ENCODE assay signal across 14 mouse cellular contexts in the genomic region with DNA sequence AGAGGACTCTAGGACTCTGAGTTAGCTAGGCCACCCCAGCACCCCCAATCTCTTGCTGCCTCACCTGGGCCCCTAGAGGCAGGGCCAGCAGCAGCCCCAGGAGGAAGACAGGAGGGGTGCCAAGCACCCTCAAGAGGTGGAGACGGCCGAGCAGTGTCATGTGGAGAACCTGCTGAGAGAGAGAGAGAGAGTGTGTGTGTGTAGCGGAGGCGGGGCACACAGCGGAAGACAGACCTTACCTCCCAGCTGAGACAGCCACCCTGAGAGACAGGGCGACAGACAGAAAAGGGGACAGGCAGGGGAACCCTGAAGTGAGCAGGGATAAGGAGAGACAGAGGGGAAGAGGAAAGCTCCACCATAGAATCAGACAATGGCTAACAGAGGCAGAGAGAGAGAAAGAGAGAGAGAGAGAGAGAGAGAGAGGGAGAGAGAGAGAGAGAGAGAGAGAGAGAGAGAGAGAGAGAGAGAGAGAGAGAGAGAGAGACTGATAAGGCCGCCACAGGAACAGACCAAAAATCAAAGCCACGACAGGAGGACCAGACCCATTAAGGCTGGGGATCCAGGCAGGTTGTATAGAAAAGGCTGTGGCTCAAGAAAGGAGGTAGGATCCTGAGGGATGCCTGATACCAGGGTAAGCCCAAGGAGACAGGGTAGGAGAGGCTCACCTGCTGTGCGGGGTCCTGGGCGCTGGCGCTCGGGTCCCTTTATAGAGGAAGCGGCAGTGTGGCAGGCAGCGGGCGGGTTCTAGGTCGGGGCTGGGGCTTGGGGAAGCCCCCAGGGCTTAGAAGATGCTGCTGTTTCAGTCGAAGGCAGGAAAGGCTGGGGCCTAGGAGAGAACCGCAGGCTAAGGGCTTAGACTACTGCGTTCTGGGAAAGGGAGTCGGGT. TPM values are rescaled to one million over a fixed set of nuclear protein-coding genes. Genes with fewer than 3 reads are reported as not detected.
A peak's percentile ranks its signal among the peaks of the same experiment; 100 is the strongest.
DNase-seq lines count a peak whose midpoint lies in the region; ATAC-seq and TF ChIP-seq lines count a peak whose summit lies in the region.
"Had no signal": no experiment of that assay in that cellular context is flagged by ENCODE, and none has a peak within 500 bp of the region (broad histone marks: within the 10 kb centered on the region; RNA-seq: fewer than 3 reads in every experiment).

A gene (minus strand): TSS at position 858 of the 886 bp plus-strand sequence.

- DNase-seq in heart, embryonic 10.5 days (ENCODE audit: low spot score) = no peak
- no peak for DNase-seq in heart, postnatal 36 days
- no peak for DNase-seq in neural tube, embryonic 11.5 days (ENCODE audit: low spot score)
- peak; percentile 79 for DNase-seq in thymus, postnatal 4 days
- no peak for DNase-seq in liver, postnatal 0 days
- DNase-seq in right cerebral cortex, adult 2 months (ENCODE audit: low spot score in 2 of 2) = no peak
- DNase-seq: cerebellum, adult 8-10 months; gastrocnemius, adult 2 months; kidney, adult 11 months; retina, postnatal 1 day had no signal

- peak within 1 kb of the TSS; percentile 19; the same call in 1 of the 2 replicates for H3K4me3 ChIP-seq in heart, embryonic 10.5 days
- H3K4me3 ChIP-seq in neural tube, embryonic 11.5 days (ENCODE audit: low read depth, low read length) = no peak within 1 kb of the TSS
- H3K4me3 ChIP-seq in neural tube, embryonic 15.5 days (replicated peaks) = no peak within 1 kb of the TSS
- peak within 1 kb of the TSS; percentile 35; the same call in 1 of the 2 replicates for H3K4me3 ChIP-seq in small intestine, adult 2 months (ENCODE audit: low read depth, low read length)
- H3K4me3 ChIP-seq in liver, postnatal 0 days (ENCODE audit: low read depth, low read length) = no peak within 1 kb of the TSS
- H3K4me3 ChIP-seq: gastrocnemius, adult 2 months; liver, embryonic 15.5 days had no signal

- H3K9ac ChIP-seq in neural tube, embryonic 11.5 days (ENCODE audit: low read length) = 0 out of 2 replicates have a peak within 1 kb of the TSS, but pooled peaks have one; percentile 26
- no peak within 1 kb of the TSS for H3K9ac ChIP-seq in neural tube, embryonic 15.5 days (replicated peaks)
- H3K9ac ChIP-seq in liver, postnatal 0 days (replicated peaks) = no peak within 1 kb of the TSS
- H3K9ac ChIP-seq: liver, embryonic 15.5 days had no signal

- TF ChIP-seq POLR2A in small intestine, adult 2 months (IDR thresholded peaks at IDR 0.05; ENCODE audit: low read depth, low read length) = no peak

- intact Hi-C loops in heart, postnatal 36 days (cut with DNase I) = no loop called here

- no peak for ATAC-seq in neural tube, embryonic 11.5 days (ENCODE audit: insufficient read depth, low FRiP score, low TSS enrichment)
- no peak for ATAC-seq in neural tube, embryonic 15.5 days (ENCODE audit: low FRiP score)
- ATAC-seq in liver, postnatal 0 days = no peak

- 0 out of 2 replicates have a peak within 1 kb of the TSS, but pooled peaks have one; percentile 5 for H3K27ac ChIP-seq in heart, embryonic 10.5 days
- H3K27ac ChIP-seq in neural tube, embryonic 11.5 days (ENCODE audit: low read depth, low read length) = no peak within 1 kb of the TSS
- H3K27ac ChIP-seq in neural tube, embryonic 15.5 days (replicated peaks) = no peak within 1 kb of the TSS
- no peak within 1 kb of the TSS for H3K27ac ChIP-seq in small intestine, adult 2 months (ENCODE audit: insufficient read depth, low read depth, low read length)
- H3K27ac ChIP-seq in liver, postnatal 0 days (ENCODE audit: low read depth) = no peak within 1 kb of the TSS
- H3K27ac ChIP-seq: gastrocnemius, adult 2 months; liver, embryonic 15.5 days had no signal

- no peak for TF ChIP-seq CTCF in small intestine, adult 2 months (IDR thresholded peaks at IDR 0.05; ENCODE audit: extremely low read depth, insufficient read length, insufficient replicate concordance, low read depth, low read length)
- TF ChIP-seq CTCF in liver, postnatal 0 days (IDR thresholded peaks at IDR 0.05; ENCODE audit: low read depth) = no peak

- H3K9me3 ChIP-seq in heart, embryonic 10.5 days = no peaks in the 10 kb centered on the region
- no peaks in the 10 kb centered on the region for H3K9me3 ChIP-seq in neural tube, embryonic 11.5 days (ENCODE audit: control insufficient read depth, low read length)
- no peaks in the 10 kb centered on the region for H3K9me3 ChIP-seq in neural tube, embryonic 15.5 days (replicated peaks)
- H3K9me3 ChIP-seq in liver, postnatal 0 days (ENCODE audit: low read length) = no peaks in the 10 kb centered on the region
- H3K9me3 ChIP-seq: liver, embryonic 15.5 days had no signal

- no peak for TF ChIP-seq EP300 in liver, postnatal 0 days (IDR thresholded peaks at IDR 0.05; ENCODE audit: low read depth)

- 21% methylated on average over 20 of the region's 20 CpGs for WGBS in heart, embryonic 10.5 days
- 24% methylated on average over 20 of the region's 20 CpGs for WGBS in neural tube, embryonic 11.5 days
- 36% methylated on average over 20 of the region's 20 CpGs for whole genome bisulfite sequencing in neural tube, embryonic 15.5 days
- WGBS in small intestine, adult 2 months = 62% methylated on average over 20 of the region's 20 CpGs
- WGBS in liver, postnatal 0 days (ENCODE audit: insufficient replicate concordance) = 34% methylated on average over 20 of the region's 20 CpGs

- no peak within 1 kb of the TSS for H3K4me2 ChIP-seq in neural tube, embryonic 11.5 days (ENCODE audit: low read depth)
- H3K4me2 ChIP-seq in neural tube, embryonic 15.5 days = no peak within 1 kb of the TSS
- H3K4me2 ChIP-seq in liver, postnatal 0 days (ENCODE audit: low read depth, low read length) = no peak within 1 kb of the TSS
- H3K4me2 ChIP-seq: liver, embryonic 15.5 days; midbrain, embryonic 11.5 days had no signal

- peaks cover 57% of the 10 kb centered on the region for H3K27me3 ChIP-seq in heart, embryonic 10.5 days (ENCODE audit: insufficient read depth, poor library complexity, severe bottlenecking)
- peaks cover 4% of the 10 kb centered on the region; the same call in 1 of the 2 replicates for H3K27me3 ChIP-seq in neural tube, embryonic 11.5 days (ENCODE audit: control insufficient read depth, insufficient read depth, low read length)
- peaks cover 24% of the 10 kb centered on the region for H3K27me3 ChIP-seq in neural tube, embryonic 15.5 days (replicated peaks)
- H3K27me3 ChIP-seq in small intestine, adult 2 months (ENCODE audit: control insufficient read depth, insufficient read depth, low read length) = no peaks in the 10 kb centered on the region
- H3K27me3 ChIP-seq in liver, postnatal 0 days (ENCODE audit: insufficient read depth, low read length) = peaks cover 29% of the 10 kb centered on the region; the same call in 1 of the 2 replicates

- peaks cover 14% of the 10 kb centered on the region for H3K4me1 ChIP-seq in heart, embryonic 10.5 days
- H3K4me1 ChIP-seq in neural tube, embryonic 11.5 days (ENCODE audit: control insufficient read depth, insufficient read depth, low read length) = no peaks in the 10 kb centered on the region
- no peaks in the 10 kb centered on the region for H3K4me1 ChIP-seq in neural tube, embryonic 15.5 days
- peaks cover 21% of the 10 kb centered on the region for H3K4me1 ChIP-seq in small intestine, adult 2 months (ENCODE audit: control insufficient read depth, insufficient read depth, insufficient read length, low read length)
- peaks cover 16% of the 10 kb centered on the region for H3K4me1 ChIP-seq in liver, postnatal 0 days (ENCODE audit: insufficient read depth)

- H3K36me3 ChIP-seq in heart, embryonic 10.5 days = no peaks in the 10 kb centered on the region
- no peaks in the 10 kb centered on the region for H3K36me3 ChIP-seq in neural tube, embryonic 11.5 days (ENCODE audit: control insufficient read depth, insufficient read depth, low read length)
- no peaks in the 10 kb centered on the region for H3K36me3 ChIP-seq in neural tube, embryonic 15.5 days
- H3K36me3 ChIP-seq in small intestine, adult 2 months (ENCODE audit: control insufficient read depth, insufficient read depth, low read length) = no peaks in the 10 kb centered on the region
- no peaks in the 10 kb centered on the region; the same call in 1 of the 2 replicates for H3K36me3 ChIP-seq in liver, postnatal 0 days (replicated peaks; ENCODE audit: insufficient read depth, low read length)
- H3K36me3 ChIP-seq: liver, embryonic 15.5 days had no signal

RNA-seq across cellular contexts. Expression of the gene that starts here (rescaled TPM):
- polyA plus RNA-seq in heart, embryonic 10.5 days (2016; fragmentation: Nextera tagmentation; extraction: Ambion mirVana) = not detected in 2 replicates
- total RNA-seq in heart, postnatal 36 days (2021) = under 1 TPM in 1 of 2 experiments, not detected in 1; 0.19 TPM
- polyA plus RNA-seq in neural tube, embryonic 11.5 days (2014; fragmentation: Nextera tagmentation; extraction: Ambion mirVana) = 0.28 TPM in 1 of 2 replicates, not detected in the other
- 0.75 and 0.77 TPM in 2 replicates for polyA plus RNA-seq in neural tube, embryonic 15.5 days (2015; fragmentation: Nextera tagmentation; extraction: Ambion mirVana)
- polyA plus RNA-seq in small intestine, adult 2 months (2012; rRNA removed) = 0.47 and 0.66 TPM in 2 replicates
- not detected in 2 replicates for polyA plus RNA-seq in liver, postnatal 0 days (2015; fragmentation: Nextera tagmentation; extraction: Ambion mirVana)
- polyA plus RNA-seq: midbrain, embryonic 11.5 days had no signal

Comparison
In these comparisons a context has a peak if more than half of its experiments do, and no peak if none do; other contexts are left out.
1. H3K4me3 ChIP-seq: peak in heart, embryonic 10.5 days (single experiment) and small intestine, adult 2 months (single experiment); none in neural tube, embryonic 11.5 days (single experiment), neural tube, embryonic 15.5 days (single experiment) and liver, postnatal 0 days (single experiment).